Mouse (Mus musculus) Muller cell, postnatal 12 days (primary cell): ENCODE results near the gene Prkx.

ENCODE experiments used
- DNase-seq: peaks from one replicate; pipeline ENCODE4 v3.0.0-alpha.2; 2015; ENCODE audit errors: inconsistent ontology term

The Prkx gene

DNA sequence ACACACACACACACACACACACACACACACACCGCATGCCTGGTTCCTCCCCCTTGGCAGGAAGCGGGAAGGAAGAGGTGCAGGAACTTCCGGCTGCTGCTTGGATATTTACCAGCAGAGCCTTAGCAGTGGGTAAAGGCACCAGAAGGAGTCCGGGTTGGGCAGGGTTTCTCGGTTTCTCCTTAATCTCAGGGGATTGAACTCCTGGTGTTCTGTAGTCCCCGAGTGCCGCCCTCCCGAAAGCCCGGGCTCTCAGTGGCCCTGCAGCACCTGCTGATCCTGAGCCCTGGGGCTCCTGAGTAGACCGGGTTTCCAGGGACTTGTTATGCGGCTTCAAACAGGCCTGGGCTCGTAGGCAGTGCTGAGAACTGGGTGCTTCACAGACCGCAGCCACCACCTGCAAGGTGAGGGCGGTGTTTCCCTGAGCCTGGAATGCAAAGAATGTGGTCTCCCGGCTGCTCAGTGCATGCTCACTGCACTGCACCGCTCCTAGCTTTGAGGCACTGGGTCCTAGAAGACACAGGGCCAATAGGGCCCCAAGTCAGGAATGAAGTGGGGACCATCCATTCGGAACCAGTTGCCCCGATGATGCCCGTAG, at the start of gene Prkx:
TSS of gene Prkx (minus strand) at position 41 of the 598 bp plus-strand sequence.
- no peak for DNase-seq

DNA sequence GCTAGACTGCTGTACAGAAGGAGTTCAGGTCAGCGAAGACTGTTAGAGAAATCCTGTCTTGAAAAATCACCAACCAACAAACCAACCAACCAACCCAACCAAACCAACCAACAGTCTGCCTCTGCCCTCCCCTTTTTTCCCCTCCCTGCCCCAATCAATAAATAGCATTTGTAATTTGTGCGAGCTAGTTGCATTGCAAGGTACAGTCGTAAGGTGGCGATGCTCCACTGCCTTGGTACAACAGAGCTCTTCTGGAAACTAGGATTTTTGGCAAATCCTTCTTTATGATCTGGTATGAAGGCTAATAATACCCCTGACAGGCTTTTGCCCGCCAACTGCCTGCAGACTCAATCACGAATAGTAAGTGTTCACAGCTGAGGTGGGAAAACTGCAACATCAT, 16.0 kb upstream of the Prkx start:
- no peak for DNase-seq

DNA sequence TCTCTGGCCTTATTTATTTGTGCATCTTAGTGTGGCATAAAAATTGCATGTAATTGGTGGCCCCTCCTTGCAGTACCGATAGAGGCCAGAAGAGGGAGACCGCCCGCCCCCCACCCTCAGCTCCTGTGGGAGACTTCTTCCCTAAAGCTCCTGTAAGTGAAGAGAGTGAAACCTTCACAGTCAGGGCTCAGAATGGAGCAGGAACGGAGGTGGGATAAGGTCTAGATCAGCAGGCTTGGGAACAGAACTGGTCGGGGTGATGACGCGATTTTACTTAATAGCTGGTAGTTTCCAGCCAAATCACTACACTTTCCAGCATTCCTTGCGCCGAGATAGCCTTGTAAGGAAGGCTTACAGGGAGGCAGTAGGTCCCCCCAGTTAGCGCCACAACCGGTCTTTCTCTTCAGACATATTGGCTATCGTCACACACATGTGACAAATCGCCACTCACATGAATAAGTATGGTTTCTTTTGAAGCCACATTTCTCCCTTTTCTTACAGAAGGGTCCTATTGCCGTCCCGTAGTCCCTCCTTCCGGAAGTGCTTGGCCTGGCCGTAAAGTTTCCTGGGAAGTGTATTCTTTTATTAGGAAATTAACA, 14.6 kb upstream of the Prkx start:
- peak; percentile 63 for DNase-seq

DNA sequence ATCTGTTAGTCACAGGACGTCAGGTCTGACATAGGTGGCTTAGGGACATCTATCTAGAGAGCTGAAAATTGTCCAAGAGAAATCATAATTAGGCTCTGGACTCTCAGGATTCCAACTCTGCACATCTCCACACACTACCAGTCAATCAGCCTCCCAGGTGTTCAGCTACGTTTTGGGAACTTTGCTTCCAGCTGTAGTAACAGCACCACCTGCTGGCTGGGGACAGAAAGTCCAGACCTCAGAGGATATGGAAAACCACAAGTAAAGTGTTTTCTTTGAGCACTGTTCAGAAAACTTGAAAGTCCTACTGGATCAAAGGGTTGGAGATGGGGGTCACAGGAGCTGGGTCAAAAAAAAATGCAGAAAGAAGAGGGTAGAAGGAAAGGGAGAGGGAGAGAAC, 12.5 kb upstream of the Prkx start:
- peak; percentile 12 for DNase-seq

DNA sequence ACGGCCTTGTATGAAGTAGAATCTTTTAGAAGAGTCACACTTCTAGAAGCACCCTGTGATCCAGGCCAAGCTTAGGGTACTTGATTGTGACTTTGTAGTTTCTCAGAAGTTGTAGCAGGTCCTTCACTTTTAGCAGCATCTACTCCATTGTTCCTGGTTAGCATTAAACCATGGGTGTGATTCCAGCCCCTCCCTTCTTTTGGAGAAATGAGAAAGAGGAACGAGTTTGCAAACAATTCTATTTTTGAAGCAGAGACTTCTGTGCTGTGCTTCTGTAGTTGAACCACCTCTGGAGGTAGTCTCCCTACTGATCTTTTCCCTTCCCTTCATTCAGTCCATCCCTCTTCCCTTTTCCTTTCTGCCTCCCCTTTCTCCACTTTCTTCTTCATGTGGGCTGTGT, 6.2 kb upstream of the Prkx start:
- DNase-seq = no peak

DNA sequence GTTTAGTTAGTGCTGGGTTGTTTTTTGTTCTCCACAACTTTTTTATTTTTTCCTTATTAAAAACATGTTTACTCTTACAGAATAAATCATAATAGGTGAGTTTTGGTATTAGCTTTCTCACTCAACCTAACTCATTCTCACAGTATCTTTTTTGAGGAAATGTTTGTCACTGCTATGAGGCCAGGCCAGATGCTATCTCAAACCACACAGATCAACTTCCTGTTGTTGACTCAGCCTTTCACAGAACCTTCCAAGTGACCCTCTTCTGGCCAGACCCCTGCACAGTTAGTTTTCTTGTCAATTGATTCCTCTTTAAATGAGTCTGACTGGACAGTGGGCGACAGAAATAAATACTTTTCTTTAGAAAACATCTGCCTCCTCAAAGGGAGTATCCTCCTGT, 5.5 kb upstream of the Prkx start:
- no peak for DNase-seq

DNA sequence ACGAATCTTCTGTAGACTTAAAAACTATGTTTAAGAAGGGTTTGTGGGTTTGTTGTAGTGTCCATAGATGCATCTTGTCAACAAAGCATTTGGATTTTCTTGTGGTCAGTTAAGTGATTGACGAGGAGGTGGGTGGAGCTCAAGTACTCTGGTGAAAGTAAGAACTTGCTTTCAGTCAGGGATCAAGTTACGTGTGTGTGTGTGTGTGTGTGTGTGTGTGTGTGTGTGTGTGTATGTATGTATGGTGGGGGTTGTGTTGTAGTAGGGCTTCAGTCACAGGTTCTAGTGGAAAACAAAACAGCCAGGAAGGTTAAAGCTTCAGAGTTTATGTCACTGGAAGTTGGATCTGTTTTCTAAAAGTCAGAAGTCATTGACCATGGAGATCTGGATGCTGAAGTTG, 3.5 kb upstream of the Prkx start:
- DNase-seq = no peak

DNA sequence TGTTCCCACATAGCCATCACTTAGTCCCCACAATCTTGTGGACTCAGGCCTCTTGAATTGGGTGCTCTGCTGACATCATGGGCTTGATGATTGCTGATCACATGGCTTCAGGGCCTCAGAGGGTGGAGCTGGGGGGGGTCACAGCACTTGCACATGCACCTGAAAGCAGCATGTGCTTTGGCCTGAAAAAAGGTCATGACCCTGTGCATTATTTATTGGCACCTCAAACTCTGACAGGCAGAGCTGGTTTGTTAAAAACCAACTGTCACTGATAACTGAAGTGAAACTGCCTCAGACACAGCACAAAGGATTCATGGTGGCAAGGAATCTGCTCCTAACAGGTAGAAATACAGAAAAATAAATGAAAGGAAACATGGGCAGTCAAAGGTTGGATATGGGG, 1.7 kb upstream of the Prkx start:
- no peak for DNase-seq

DNA sequence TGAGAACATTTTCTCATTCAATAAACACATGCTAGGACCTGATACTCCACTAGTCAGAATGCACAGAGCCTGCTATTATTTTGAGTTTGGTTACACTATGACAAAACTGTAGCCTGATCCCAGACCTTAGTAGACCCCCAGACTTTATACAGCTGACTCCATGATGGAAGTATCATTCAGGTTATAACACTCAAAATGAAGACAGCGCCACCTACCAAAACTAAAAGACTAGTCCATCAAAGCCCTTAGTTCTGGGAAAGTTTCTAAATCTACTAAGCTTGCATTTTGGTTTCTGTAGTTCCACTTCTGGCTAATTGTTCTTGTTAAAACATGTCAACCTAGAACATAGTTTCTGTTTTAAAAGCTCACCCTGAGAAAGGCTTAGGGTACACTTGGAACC, 838 bp upstream of the Prkx start:
- no peak for DNase-seq

DNA sequence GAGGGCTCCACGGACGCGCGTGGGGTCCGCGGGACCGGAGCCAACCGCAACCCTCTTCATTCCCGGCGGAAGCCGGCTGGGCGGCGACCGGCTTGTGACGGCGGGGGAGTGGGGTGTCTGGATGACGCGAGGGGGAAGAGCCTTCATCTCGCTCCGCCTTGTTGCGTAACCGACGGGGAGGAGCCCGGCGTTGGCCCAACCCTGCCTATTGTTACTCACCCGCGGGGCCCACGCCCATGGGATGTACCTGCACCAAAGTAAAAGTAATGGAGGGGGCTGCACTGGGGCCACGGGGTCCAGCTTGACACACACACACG, 262 bp downstream of the Prkx start:
- peak; percentile 94 for DNase-seq

DNA sequence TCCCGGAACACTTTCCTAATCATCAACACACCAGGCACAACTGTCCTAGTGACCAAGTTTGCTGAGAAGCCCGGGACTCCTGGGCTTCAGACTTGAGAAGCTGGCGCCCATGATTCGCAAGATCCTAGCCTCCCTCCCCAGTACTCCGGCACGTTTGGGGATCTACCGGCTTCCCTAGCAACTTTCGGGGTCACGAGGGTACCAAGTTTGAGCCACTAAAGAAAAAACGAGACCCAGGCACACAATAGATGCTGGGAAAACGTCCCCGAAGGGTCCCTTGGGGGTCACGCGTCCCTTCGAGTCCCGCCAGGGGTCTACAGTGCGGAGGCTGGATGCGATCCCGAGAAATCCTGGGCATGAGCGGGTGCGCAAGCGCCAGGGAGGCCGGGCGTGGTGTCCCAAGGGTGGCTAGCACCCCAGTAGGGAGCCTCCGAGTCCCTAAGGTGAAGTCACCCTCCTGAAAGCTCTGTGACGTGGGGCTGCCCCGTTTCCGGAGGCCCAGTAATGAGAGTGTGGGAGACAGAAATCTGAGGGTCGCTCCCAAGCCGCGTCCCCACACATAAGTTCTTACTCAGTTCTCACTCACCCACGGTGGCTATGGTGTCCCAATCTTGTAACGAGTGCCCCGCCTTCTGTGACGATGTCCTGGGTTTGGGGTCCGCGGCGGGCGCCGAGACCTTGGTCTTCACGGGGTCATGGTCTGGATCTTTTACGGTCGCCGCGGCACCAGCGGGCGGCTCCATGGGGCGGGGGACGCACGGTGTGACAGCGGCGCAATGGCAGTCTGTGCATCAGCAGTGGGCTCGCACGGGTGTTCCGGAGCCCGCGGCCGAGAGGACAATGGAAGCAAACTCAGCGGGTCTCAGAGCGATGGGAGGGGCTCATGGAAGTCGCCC, 868 bp downstream of the Prkx start:
- DNase-seq = peak; percentile 29

DNA sequence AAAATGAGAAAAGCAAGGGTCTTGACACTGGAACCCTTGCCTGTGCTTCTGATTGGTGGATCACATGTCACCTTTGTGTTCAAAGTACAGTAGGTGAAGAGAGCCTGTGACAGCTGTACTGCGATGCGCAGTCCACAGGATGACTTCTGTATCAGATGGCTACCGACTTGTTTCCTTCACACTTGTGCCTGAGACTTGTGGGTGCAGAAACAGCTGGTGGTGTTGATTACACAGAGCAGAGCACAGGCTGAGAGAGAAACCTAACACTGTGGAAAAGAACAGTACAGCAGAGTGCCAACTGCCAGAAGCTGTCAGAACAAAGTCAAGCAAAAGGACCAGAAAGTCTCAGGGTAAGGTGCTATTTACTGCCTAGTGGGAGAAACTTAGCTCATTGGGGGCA, 7.4 kb downstream of the Prkx start:
- DNase-seq = no peak

DNA sequence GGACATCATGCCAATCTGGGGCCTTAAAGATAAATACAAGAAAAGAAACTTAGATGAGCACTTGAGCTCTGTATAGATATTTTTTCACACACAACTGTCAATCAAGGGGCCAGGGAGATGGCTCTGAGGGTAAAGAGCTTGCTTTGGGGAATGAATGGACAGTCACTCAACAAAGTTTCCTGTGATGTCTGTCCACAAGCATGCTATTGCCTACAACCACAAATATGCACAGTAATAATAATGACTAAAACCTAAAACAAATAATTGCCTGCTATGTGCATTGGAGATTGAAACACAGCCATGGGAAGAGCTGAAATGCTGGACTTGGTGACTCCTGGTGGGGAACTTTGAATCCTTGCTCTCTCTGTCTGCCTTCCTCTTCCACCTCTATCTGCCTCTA, 9.7 kb downstream of the Prkx start:
- DNase-seq = peak; percentile 55

DNA sequence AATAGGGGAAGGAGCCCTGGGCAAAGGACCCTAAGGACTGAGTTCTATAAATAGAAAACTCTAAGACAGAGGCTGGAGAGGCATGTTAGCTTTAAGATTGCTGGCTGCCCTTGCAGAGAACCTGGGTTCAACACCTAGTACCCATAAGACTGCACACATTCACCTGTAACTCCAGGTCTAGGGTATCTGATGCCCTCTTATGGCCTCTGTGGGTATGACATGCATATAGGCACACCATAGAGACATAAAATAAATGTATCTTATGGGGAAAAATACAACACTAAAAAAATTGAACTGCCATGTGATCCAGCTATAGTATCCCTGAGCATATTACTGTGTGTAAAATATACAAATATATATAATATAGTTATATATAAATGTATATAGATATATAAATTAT, 18.3 kb downstream of the Prkx start:
- no peak for DNase-seq

DNA sequence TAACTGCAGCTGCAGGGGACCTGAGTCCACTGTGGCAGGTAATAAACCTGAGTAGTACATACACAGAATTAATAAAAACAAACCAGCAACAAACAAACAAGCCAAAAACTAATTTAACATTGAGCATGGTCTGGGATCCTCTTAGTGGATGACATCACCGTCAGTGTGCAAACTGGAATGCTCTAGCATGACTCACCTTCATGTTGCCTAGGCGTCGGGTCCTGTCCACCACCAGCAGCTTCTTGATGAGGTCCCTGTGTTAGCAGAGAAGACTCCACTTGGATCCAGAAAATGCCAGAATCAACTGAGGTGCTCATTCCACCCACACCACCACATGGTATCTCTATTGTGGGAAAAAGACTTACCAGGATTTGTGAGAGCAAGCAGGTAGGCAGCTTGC, 30.9 kb downstream of the Prkx start:
- DNase-seq = no peak

DNA sequence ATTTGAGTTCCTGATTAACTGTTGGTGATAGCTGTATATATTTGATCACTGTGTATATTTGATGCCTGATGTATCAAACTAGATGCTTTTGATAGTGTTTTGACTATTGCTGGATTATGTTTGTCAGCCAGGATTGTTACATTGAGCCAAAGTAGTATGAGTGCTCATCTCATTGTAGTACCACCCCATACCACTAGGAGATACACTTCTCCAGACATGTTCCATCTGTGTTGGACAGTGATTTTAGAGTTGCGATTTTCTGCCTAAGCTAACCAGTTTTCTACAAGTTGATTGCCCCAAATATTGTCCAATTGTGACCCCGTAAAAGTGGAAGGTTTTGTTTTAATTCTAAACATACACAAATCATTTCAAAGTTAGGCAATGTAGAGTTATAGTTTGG, 51.8 kb downstream of the Prkx start:
- DNase-seq = no peak

DNA sequence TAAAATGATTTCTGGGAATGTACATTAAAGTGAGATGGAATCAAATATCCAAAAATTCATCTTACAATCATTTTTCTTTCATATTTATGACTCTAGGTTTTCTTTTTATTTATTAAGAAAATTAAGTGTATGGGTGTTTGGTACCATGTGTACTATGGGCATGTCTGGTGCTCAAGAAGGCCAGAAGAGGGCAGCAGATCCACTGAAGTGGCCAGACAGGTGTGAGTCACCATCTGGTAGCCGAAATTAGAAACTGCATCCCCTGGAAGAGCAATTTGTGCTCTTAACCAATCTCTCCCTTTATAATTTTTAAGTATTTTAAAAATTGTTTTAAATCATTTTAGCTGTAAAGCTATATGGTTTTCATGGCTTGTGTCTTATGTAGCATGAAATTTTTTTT, 54.7 kb downstream of the Prkx start:
- peak; percentile 12 for DNase-seq

DNA sequence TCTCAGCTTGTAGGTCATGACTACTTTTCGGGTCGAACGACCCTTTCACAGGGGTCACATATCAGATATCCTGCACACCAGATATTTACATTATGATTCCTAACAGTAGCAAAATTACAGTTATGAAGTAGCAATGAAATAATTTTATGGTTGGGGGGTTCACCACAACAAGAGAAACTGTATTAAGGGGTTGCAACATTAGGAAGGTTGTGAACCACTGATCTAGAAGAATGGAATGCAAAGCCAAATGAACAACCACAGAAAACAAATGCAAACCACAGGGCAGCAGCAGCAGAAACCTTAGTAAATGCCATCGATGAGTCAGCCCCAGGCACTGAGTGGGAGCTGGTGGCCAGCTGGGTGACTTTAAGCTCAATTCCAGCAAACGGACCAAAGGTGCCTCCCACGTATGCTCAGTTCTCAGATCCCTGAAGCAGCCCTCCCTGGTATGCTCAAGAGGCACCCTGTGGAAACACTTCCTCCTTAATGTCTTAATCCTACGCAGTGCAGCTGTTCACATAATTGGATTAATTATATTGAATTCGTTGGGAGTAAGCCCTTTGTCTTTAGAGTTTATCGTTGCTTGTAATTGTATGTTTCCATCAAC, 62.0 kb downstream of the Prkx start:
- DNase-seq = peak; percentile 69

DNA sequence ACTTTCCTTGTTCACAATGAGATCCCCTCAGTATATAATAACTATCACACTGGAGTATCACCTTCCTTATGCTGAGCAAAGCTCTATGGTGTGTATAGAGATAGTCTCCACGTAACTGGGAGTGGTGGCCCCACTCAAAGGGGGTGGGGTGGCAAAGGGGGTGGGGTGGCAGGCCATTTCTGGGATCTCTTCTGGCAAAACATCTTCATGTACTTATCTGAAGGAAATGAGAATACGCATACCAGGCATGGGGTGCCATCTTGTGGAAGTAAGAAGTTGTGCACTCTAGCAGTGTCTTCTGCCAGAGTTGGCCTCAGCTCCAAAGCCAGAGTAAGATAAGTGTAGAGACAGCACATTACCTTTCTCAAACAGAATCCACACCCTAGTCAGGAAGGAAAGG, 75.8 kb downstream of the Prkx start:
- peak; percentile 8 for DNase-seq
